Mouse (Mus musculus): ENCODE data around the gene Guca2a. TPM values are rescaled to one million over a fixed set of nuclear protein-coding genes. Genes with fewer than 3 reads are reported as not detected.
"Not testable (repeated sequence)": the region's sequence is repeated elsewhere in the genome, so short reads cannot be mapped to it uniquely, and the experiment has no call there.

Gene Guca2a
- polyA plus RNA-seq, 1 experiment, result not detected

- Histone ChIP-seq H3K4me1 (ENCODE audit: control insufficient read depth, insufficient read depth, low read length) (no peaks in the 10 kb centered on the region), H3K27ac (ENCODE audit: insufficient read depth, low read length) (no peak overlapping the region), H3K4me3 (ENCODE audit: insufficient read depth, low read length) (no peak overlapping the region)
- TF ChIP-seq CTCF (IDR thresholded peaks at IDR 0.05; ENCODE audit: borderline replicate concordance, insufficient read depth, low read length) (no peak), POLR2A (IDR thresholded peaks at IDR 0.05; ENCODE audit: low read depth, low read length) (no peak)
Observed at GRCm38 (mm10) chr4:119626081-119626645, 11.3 kb upstream of the Guca2a start.

GRCm38 (mm10) chr4:119626876-119627275 is 10.6 kb upstream of the Guca2a start:
- TF ChIP-seq CTCF (IDR thresholded peaks at IDR 0.05; ENCODE audit: borderline replicate concordance, insufficient read depth, low read length) (no peak), POLR2A (IDR thresholded peaks at IDR 0.05; ENCODE audit: low read depth, low read length) (no peak)
- no peak overlapping the region for H3K27ac ChIP-seq (ENCODE audit: insufficient read depth, low read length)
- H3K4me3 ChIP-seq (ENCODE audit: insufficient read depth, low read length), result no peak overlapping the region
- no peaks in the 10 kb centered on the region for H3K4me1 ChIP-seq (ENCODE audit: control insufficient read depth, insufficient read depth, low read length)

GRCm38 (mm10) chr4:119627317-119627716 is 10.2 kb upstream of the Guca2a start:
- TF ChIP-seq CTCF (IDR thresholded peaks at IDR 0.05; ENCODE audit: borderline replicate concordance, insufficient read depth, low read length) (no peak), POLR2A (IDR thresholded peaks at IDR 0.05; ENCODE audit: low read depth, low read length) (no peak)
- Histone ChIP-seq H3K4me3 (ENCODE audit: insufficient read depth, low read length) (no peak overlapping the region), H3K27ac (ENCODE audit: insufficient read depth, low read length) (no peak overlapping the region), H3K4me1 (ENCODE audit: control insufficient read depth, insufficient read depth, low read length) (no peaks in the 10 kb centered on the region)

- not testable (repeated sequence) for H3K4me1 ChIP-seq (ENCODE audit: control insufficient read depth, insufficient read depth, low read length); H3K4me3 ChIP-seq (ENCODE audit: insufficient read depth, low read length); H3K27ac ChIP-seq (ENCODE audit: insufficient read depth, low read length)
Observed at GRCm38 (mm10) chr4:119628363-119628762, 9.1 kb upstream of the Guca2a start.

GRCm38 (mm10) chr4:119631115-119631919 is 6.2 kb upstream of the Guca2a start:
- H3K27ac ChIP-seq (ENCODE audit: insufficient read depth, low read length), result no peak overlapping the region
- no peak overlapping the region for H3K4me3 ChIP-seq (ENCODE audit: insufficient read depth, low read length)
- TF ChIP-seq POLR2A (IDR thresholded peaks at IDR 0.05; ENCODE audit: low read depth, low read length) (no peak), CTCF (IDR thresholded peaks at IDR 0.05; ENCODE audit: borderline replicate concordance, insufficient read depth, low read length) (peak; percentile 78)
- H3K4me1 ChIP-seq (ENCODE audit: control insufficient read depth, insufficient read depth, low read length), result no peaks in the 10 kb centered on the region

- no peak for TF ChIP-seq CTCF (IDR thresholded peaks at IDR 0.05; ENCODE audit: borderline replicate concordance, insufficient read depth, low read length)
- no peak for TF ChIP-seq POLR2A (IDR thresholded peaks at IDR 0.05; ENCODE audit: low read depth, low read length)
- Histone ChIP-seq H3K4me1 (ENCODE audit: control insufficient read depth, insufficient read depth, low read length) (no peaks in the 10 kb centered on the region), H3K4me3 (ENCODE audit: insufficient read depth, low read length) (no peak overlapping the region), H3K27ac (ENCODE audit: insufficient read depth, low read length) (no peak overlapping the region)
Observed at GRCm38 (mm10) chr4:119632721-119633120, 4.8 kb upstream of the Guca2a start.

- H3K4me1 ChIP-seq (ENCODE audit: control insufficient read depth, insufficient read depth, low read length), result no peaks in the 10 kb centered on the region
- no peak overlapping the region for H3K4me3 ChIP-seq (ENCODE audit: insufficient read depth, low read length)
- no peak for TF ChIP-seq POLR2A (IDR thresholded peaks at IDR 0.05; ENCODE audit: low read depth, low read length)
- no peak for TF ChIP-seq CTCF (IDR thresholded peaks at IDR 0.05; ENCODE audit: borderline replicate concordance, insufficient read depth, low read length)
- no peak overlapping the region for H3K27ac ChIP-seq (ENCODE audit: insufficient read depth, low read length)
Observed at GRCm38 (mm10) chr4:119633342-119633741, 4.2 kb upstream of the Guca2a start.

GRCm38 (mm10) chr4:119633948-119634347 is 3.6 kb upstream of the Guca2a start:
- H3K27ac ChIP-seq (ENCODE audit: insufficient read depth, low read length), result no peak overlapping the region
- TF ChIP-seq CTCF (IDR thresholded peaks at IDR 0.05; ENCODE audit: borderline replicate concordance, insufficient read depth, low read length) (no peak), POLR2A (IDR thresholded peaks at IDR 0.05; ENCODE audit: low read depth, low read length) (no peak)
- H3K4me1 ChIP-seq (ENCODE audit: control insufficient read depth, insufficient read depth, low read length), result no peaks in the 10 kb centered on the region

GRCm38 (mm10) chr4:119634908-119635660 is 2.4 kb upstream of the Guca2a start:
- Histone ChIP-seq H3K4me1 (ENCODE audit: control insufficient read depth, insufficient read depth, low read length) (no peaks in the 10 kb centered on the region), H3K4me3 (ENCODE audit: insufficient read depth, low read length) (no peak overlapping the region), H3K27ac (ENCODE audit: insufficient read depth, low read length) (no peak overlapping the region)
- no peak for TF ChIP-seq POLR2A (IDR thresholded peaks at IDR 0.05; ENCODE audit: low read depth, low read length)
- TF ChIP-seq CTCF (IDR thresholded peaks at IDR 0.05; ENCODE audit: borderline replicate concordance, insufficient read depth, low read length), result no peak

More at GRCm38 (mm10) chr4:119633948-119634347, 3.6 kb upstream of the Guca2a start:
- H3K4me3 ChIP-seq (ENCODE audit: insufficient read depth, low read length), result no peak overlapping the region

GRCm38 (mm10) chr4:119635686-119636085 is 1.8 kb upstream of the Guca2a start:
- TF ChIP-seq POLR2A (IDR thresholded peaks at IDR 0.05; ENCODE audit: low read depth, low read length), result no peak
- no peak for TF ChIP-seq CTCF (IDR thresholded peaks at IDR 0.05; ENCODE audit: borderline replicate concordance, insufficient read depth, low read length)
- Histone ChIP-seq H3K27ac (ENCODE audit: insufficient read depth, low read length) (no peak overlapping the region), H3K4me3 (ENCODE audit: insufficient read depth, low read length) (no peak overlapping the region), H3K4me1 (ENCODE audit: control insufficient read depth, insufficient read depth, low read length) (no peaks in the 10 kb centered on the region)
